Mouse (Mus musculus) lung, embryonic 15.5 days (tissue): ENCODE data around the gene Lrrc17. TPM values are rescaled to one million over a fixed set of nuclear protein-coding genes. Genes with fewer than 3 reads are reported as not detected.
"Not testable (repeated sequence)": the region's sequence is repeated elsewhere in the genome, so short reads cannot be mapped to it uniquely, and the experiment has no call there.

Experiments
- ATAC-seq: fragments of 200-750 bp; cut with Nextera tagmentation; 2 replicates; pipeline ENCODE4 v1.8.0; 2017; ENCODE audit warnings: moderate number of reproducible peaks, borderline replicate concordance; ENCODE audit not compliant: low FRiP score, low TSS enrichment; ENCODE audit errors: extremely low read depth
- H3K27ac ChIP-seq: fragments of 300-500 bp; sonication (generic); 2 replicates; pipeline ENCODE4 v1.5.1; 2015; ENCODE audit warnings: moderate library complexity, mild to moderate bottlenecking, inconsistent platforms
- H3K27me3 ChIP-seq: fragments of 300-500 bp; sonication (generic); 2 replicates; pipeline ENCODE4 v1.6.1; 2015; ENCODE audit warnings: inconsistent platforms
- H3K36me3 ChIP-seq: fragments of 300-500 bp; sonication (generic); 2 replicates; pipeline ENCODE4 v1.6.1; 2015; ENCODE audit warnings: inconsistent platforms
- H3K4me1 ChIP-seq: fragments of 300-500 bp; sonication (generic); 2 replicates; pipeline ENCODE4 v1.6.1; 2015; ENCODE audit warnings: inconsistent platforms
- H3K4me2 ChIP-seq: fragments of 300-500 bp; sonication (generic); 2 replicates; pipeline ENCODE4 v1.6.1; 2015; ENCODE audit warnings: inconsistent platforms, mild to moderate bottlenecking, moderate library complexity
- H3K4me3 ChIP-seq: fragments of 300-500 bp; sonication (generic); 2 replicates; pipeline ENCODE4 v1.5.1; 2015; ENCODE audit warnings: mild to moderate bottlenecking, inconsistent platforms
- H3K9ac ChIP-seq: fragments of 300-500 bp; sonication (generic); 2 replicates; pipeline ENCODE4 v1.6.1; 2015; ENCODE audit warnings: inconsistent platforms
- H3K9me3 ChIP-seq: fragments of 300-500 bp; sonication (generic); 2 replicates; pipeline ENCODE4 v1.6.1; 2016; ENCODE audit warnings: inconsistent platforms
- WGBS: fragments of 180-500 bp; shearing (Covaris S2); methylation state at CpG from one replicate; pipeline ENCODE4 v1.1.7; 2015; 5-methylcytosine and 5-hydroxymethylcytosine counted together
- polyA plus RNA-seq: library from polyadenylated mRNA; unstranded; fragments of >200 nt; fragmentation: Nextera tagmentation; extraction: Ambion mirVana; gene quantifications from 2 replicates; pipeline ENCODE4 v1.2.1, GENCODE M21; 2015

The Lrrc17 gene
- polyA plus RNA-seq, 1 experiment from 2014 or later = 54.0 TPM

- H3K4me1 ChIP-seq, H3K9me3 ChIP-seq, H3K4me3 ChIP-seq, H3K36me3 ChIP-seq, H3K9ac ChIP-seq, ATAC-seq, H3K27me3 ChIP-seq, H3K4me2 ChIP-seq, H3K27ac ChIP-seq: not testable (repeated sequence)
- WGBS = 96% methylated on average over 11 of the region's 11 CpGs
These were observed 70.9 kb downstream of the Lrrc17 start for GRCm38 (mm10) chr5:21614299-21614698.

GRCm38 (mm10) chr5:21616450-21617009 is 73.2 kb downstream of the Lrrc17 start:
- no peaks in the 10 kb centered on the region for H3K9me3 ChIP-seq
- no peak overlapping the region for H3K4me3 ChIP-seq
- H3K36me3 ChIP-seq = no peaks in the 10 kb centered on the region
- 55% methylated on average over 3 of the region's 3 CpGs for WGBS
- no peaks in the 10 kb centered on the region for H3K27me3 ChIP-seq
- no peak overlapping the region for H3K4me2 ChIP-seq
- no peak for ATAC-seq
- no peak overlapping the region for H3K27ac ChIP-seq
- H3K4me1 ChIP-seq = no peaks in the 10 kb centered on the region
- H3K9ac ChIP-seq = no peak overlapping the region

Other genes with a start within 250 kb of the Lrrc17 start
- gene Fgl2, start 170.9 kb upstream of the Lrrc17 start, polyA plus RNA-seq = 4.6 and 5.8 TPM in 2 replicates
- gene Ccdc146, start 118.9 kb upstream of the Lrrc17 start, polyA plus RNA-seq = 1.4 and 1.5 TPM in 2 replicates
- gene Fam185a, start 118.6 kb upstream of the Lrrc17 start, polyA plus RNA-seq = 5.5 and 6.0 TPM in 2 replicates
- gene Fbxl13, start 102.1 kb downstream of the Lrrc17 start, polyA plus RNA-seq = 0.72 and 0.91 TPM in 2 replicates
- gene Armc10, start 102.3 kb downstream of the Lrrc17 start, polyA plus RNA-seq = 41.8 and 42.8 TPM in 2 replicates
- 4.0 and 4.9 TPM in 2 replicates for gene Napepld, start 157.8 kb downstream of the Lrrc17 start, polyA plus RNA-seq
- gene Pmpcb, start 193.6 kb downstream of the Lrrc17 start, polyA plus RNA-seq = 76.3 and 78.8 TPM in 2 replicates
- 62.4 and 66.9 TPM in 2 replicates for gene Dnajc2, start 241.7 kb downstream of the Lrrc17 start, polyA plus RNA-seq
- 187 and 190 TPM in 2 replicates for gene Psmc2, start 241.7 kb downstream of the Lrrc17 start, polyA plus RNA-seq